ENCODE assay signal across 18 mouse cellular contexts in the genomic region with DNA sequence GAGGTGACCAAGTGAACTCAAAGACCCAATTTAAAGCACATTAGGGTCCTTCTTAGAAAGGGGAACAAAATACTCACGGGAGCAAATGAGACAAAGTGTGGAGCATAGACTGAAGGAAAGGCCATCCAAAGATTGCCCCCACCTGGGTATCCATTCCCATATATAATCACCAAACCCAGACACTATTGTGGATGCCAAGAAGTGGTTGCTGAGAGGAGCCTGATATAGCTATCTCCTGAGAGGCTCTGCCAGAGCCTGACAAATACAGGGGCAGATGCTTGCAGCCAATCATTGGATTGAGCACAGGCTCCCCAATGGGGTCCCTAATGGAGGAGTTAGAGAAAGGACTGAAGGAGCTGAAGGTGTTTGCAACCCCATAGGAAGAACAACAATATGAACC. TPM values are rescaled to one million over a fixed set of nuclear protein-coding genes. Genes with fewer than 3 reads are reported as not detected.
DNase-seq lines count a peak whose midpoint lies in the region; ATAC-seq and TF ChIP-seq lines count a peak whose summit lies in the region.
"Not testable (repeated sequence)": the region's sequence is repeated elsewhere in the genome, so short reads cannot be mapped to it uniquely, and the experiment has no call there.
"Had no signal": no experiment of that assay in that cellular context is flagged by ENCODE, and none has a peak within 500 bp of the region (broad histone marks: within the 10 kb centered on the region; RNA-seq: fewer than 3 reads in every experiment).

No protein-coding gene starts in this region.

- peak overlapping the region; percentile 29; the same call in 1 of the 2 replicates for H3K27ac ChIP-seq in MEL (ENCODE audit: control insufficient read depth, low read depth, low read length)
- H3K27ac ChIP-seq in liver, postnatal 0 days (ENCODE audit: low read depth), result not testable (repeated sequence)

- not testable (repeated sequence) for H3K9me3 ChIP-seq in MEL (replicated peaks; ENCODE audit: insufficient read depth, low read length); liver, postnatal 0 days (ENCODE audit: low read length)

- H3K79me2 ChIP-seq in MEL (ENCODE audit: control insufficient read depth, insufficient read depth, low read length, poor library complexity), result not testable (repeated sequence)

- H3K9ac ChIP-seq in MEL (ENCODE audit: control insufficient read depth, low read depth, low read length, poor library complexity, severe bottlenecking); liver, postnatal 0 days (replicated peaks): not testable (repeated sequence)

- not testable (repeated sequence) for TF ChIP-seq CTCF in MEL (IDR thresholded peaks at IDR 0.05 in 2 of 3, conservative IDR thresholded peaks at IDR 0.05 in 1 of 3; ENCODE audit: control insufficient read depth in 1 of 3, insufficient read depth in 1 of 3, low read depth in 2 of 3, low read length in 3 of 3, poor library complexity in 1 of 3, severe bottlenecking in 1 of 3); liver, postnatal 0 days (IDR thresholded peaks at IDR 0.05; ENCODE audit: low read depth)

- TF ChIP-seq POLR2A in MEL (IDR thresholded peaks at IDR 0.05; ENCODE audit: control insufficient read depth in 1 of 2, insufficient read depth in 1 of 2, low read depth in 1 of 2, low read length in 2 of 2, poor library complexity in 1 of 2), result not testable (repeated sequence)

- H3K36me3 ChIP-seq in MEL (ENCODE audit: control insufficient read depth in 1 of 2, insufficient read depth in 2 of 2, low read length in 2 of 2), result peaks cover 0 to 29% of the 10 kb centered on the region in 2 experiments; a peak in 2 of 4 replicates
- not testable (repeated sequence) for H3K36me3 ChIP-seq in liver, postnatal 0 days (replicated peaks; ENCODE audit: insufficient read depth, low read length)

- not testable (repeated sequence) for H3K4me2 ChIP-seq in liver, postnatal 0 days (ENCODE audit: low read depth, low read length)

- H3K27me3 ChIP-seq in MEL (ENCODE audit: control insufficient read depth in 1 of 2, insufficient read depth in 2 of 2, low read length in 2 of 2); liver, postnatal 0 days (ENCODE audit: insufficient read depth, low read length): not testable (repeated sequence)

- 70% methylated on average over 1 of the region's 1 CpGs for WGBS in liver, postnatal 0 days (ENCODE audit: insufficient replicate concordance)

- ATAC-seq in liver, postnatal 0 days, result not testable (repeated sequence)

- H3K4me3 ChIP-seq in MEL (ENCODE audit: control insufficient read depth in 1 of 2, insufficient read depth in 1 of 2, low read depth in 2 of 2, low read length in 2 of 2); liver, postnatal 0 days (ENCODE audit: low read depth, low read length): not testable (repeated sequence)

- TF ChIP-seq EP300 in MEL (IDR thresholded peaks at IDR 0.05; ENCODE audit: low read depth in 1 of 2, low read length in 2 of 2), result peak; percentile 63 to 72
- TF ChIP-seq EP300 in liver, postnatal 0 days (IDR thresholded peaks at IDR 0.05; ENCODE audit: low read depth), result peak; percentile 55

- peak; percentile 27 for DNase-seq in MEL (ENCODE audit: low read depth, low spot score)
- DNase-seq in liver, postnatal 0 days, result not testable (repeated sequence)

- peaks cover 30 to 34% of the 10 kb centered on the region in 2 experiments for H3K4me1 ChIP-seq in MEL (ENCODE audit: control insufficient read depth in 1 of 2, insufficient read depth in 2 of 2, low read length in 2 of 2)
- H3K4me1 ChIP-seq in liver, postnatal 0 days (ENCODE audit: insufficient read depth), result peaks cover 13% of the 10 kb centered on the region

- TF ChIP-seq RAD21 in MEL (IDR thresholded peaks at IDR 0.05; ENCODE audit: low read depth, low read length), result not testable (repeated sequence)

TF ChIP-seq in MEL, 35 proteins besides CTCF, POLR2A, EP300 and RAD21:
- TF ChIP-seq ETS1 (IDR thresholded peaks at IDR 0.05; ENCODE audit: low read depth, low read length) (0 out of 2 replicates have a peak, but pooled peaks have one; percentile 39), TCF12 (IDR thresholded peaks at IDR 0.05; ENCODE audit: low read depth, low read length) (peak; percentile 87), SIN3A (IDR thresholded peaks at IDR 0.05; ENCODE audit: low read length) (0 out of 2 replicates have a peak, but pooled peaks have one; percentile 8), GATA1 (IDR thresholded peaks at IDR 0.05; ENCODE audit: low read depth, low read length) (peak; percentile 48; the same call in 1 of the 2 replicates), TAL1 (IDR thresholded peaks at IDR 0.05; ENCODE audit: low read length) (peak; percentile 52)

RNA-seq across cellular contexts. Expression of gene Aicda, which starts 21.4 kb away (rescaled TPM):
- total RNA-seq in MEL (2012; rRNA removed), result 0.13 TPM in 1 of 2 replicates, not detected in the other
- polyA plus RNA-seq in MEL (2012; ENCODE audit: insufficient read depth in 1 of 2, insufficient read length in 2 of 2, low read depth in 1 of 2, low replicate concordance in 2 of 2, missing spikeins in 1 of 2), result under 1 TPM in 1 of 2 experiments, not detected in 1; 0.03 TPM
- polyA plus RNA-seq in liver, postnatal 0 days (2015; fragmentation: Nextera tagmentation; extraction: Ambion mirVana), result 0.06 TPM in 1 of 2 replicates, not detected in the other
- total RNA-seq: adrenal gland, adult 18-20 months; adrenal gland, adult 2 months; adrenal gland, adult 8-10 months; adrenal gland, postnatal 10 days; adrenal gland, postnatal 14 days; adrenal gland, postnatal 25 days; adrenal gland, postnatal 36 days; adrenal gland, postnatal 4 days; G1E had no signal
- polyA plus RNA-seq: adrenal gland, adult 2 months; C2C12; cerebellum, adult 2 months; G1E; Patski had no signal

RNA-seq across cellular contexts. Expression of gene Apobec1, which starts 27.2 kb away (rescaled TPM):
- total RNA-seq in MEL (2012; rRNA removed), result 4.5 and 4.9 TPM in 2 replicates
- polyA plus RNA-seq in MEL (2012; ENCODE audit: insufficient read depth in 1 of 2, insufficient read length in 2 of 2, low read depth in 1 of 2, low replicate concordance in 2 of 2, missing spikeins in 1 of 2), result 1 to 10 TPM in 1 of 2 experiments, not detected in 1; 5.8 TPM
- 11.9 and 12.3 TPM in 2 replicates for polyA plus RNA-seq in liver, postnatal 0 days (2015; fragmentation: Nextera tagmentation; extraction: Ambion mirVana)

RNA-seq across cellular contexts. Expression of gene Gdf3, which starts 34.9 kb away (rescaled TPM):
- 39.6 and 42.8 TPM in 2 replicates for total RNA-seq in MEL (2012; rRNA removed)
- polyA plus RNA-seq in MEL (2012; ENCODE audit: insufficient read depth in 1 of 2, insufficient read length in 2 of 2, low read depth in 1 of 2, low replicate concordance in 2 of 2, missing spikeins in 1 of 2), result 10 to 100 TPM in 1 of 2 experiments, not detected in 1; 50.2 TPM
- 0.47 and 1.0 TPM in 2 replicates for polyA plus RNA-seq in liver, postnatal 0 days (2015; fragmentation: Nextera tagmentation; extraction: Ambion mirVana)
- total RNA-seq: adrenal gland, adult 18-20 months; adrenal gland, adult 2 months; adrenal gland, postnatal 10 days; adrenal gland, postnatal 14 days; adrenal gland, postnatal 25 days; adrenal gland, postnatal 36 days; adrenal gland, postnatal 4 days; CH12.LX had no signal
- polyA plus RNA-seq: brain, embryonic 14.5 days; C2C12; CD4-positive, CD25-positive, alpha-beta regulatory T cell, adult 4 months; Patski had no signal

RNA-seq across cellular contexts. Expression of gene Dppa3, which starts 51.2 kb away (rescaled TPM):
- not detected in 2 replicates for total RNA-seq in MEL (2012; rRNA removed)
- polyA plus RNA-seq in MEL (2012; ENCODE audit: insufficient read depth in 1 of 2, insufficient read length in 2 of 2, low read depth in 1 of 2, low replicate concordance in 2 of 2, missing spikeins in 1 of 2), result not detected
- 0.16 TPM in 1 of 2 replicates, not detected in the other for polyA plus RNA-seq in liver, postnatal 0 days (2015; fragmentation: Nextera tagmentation; extraction: Ambion mirVana)
- total RNA-seq: adrenal gland, adult 18-20 months; adrenal gland, adult 2 months; adrenal gland, adult 8-10 months; adrenal gland, postnatal 10 days; adrenal gland, postnatal 14 days; adrenal gland, postnatal 25 days; adrenal gland, postnatal 36 days; adrenal gland, postnatal 4 days; CH12.LX; G1E had no signal
- polyA plus RNA-seq: activated CD4-positive, CD25-positive, alpha-beta regulatory T cell, adult 4 months; adrenal gland, adult 2 months; brain, embryonic 14.5 days; C2C12; CD4-positive, CD25-positive, alpha-beta regulatory T cell, adult 4 months; cerebellum, adult 2 months; G1E; Patski had no signal

Comparison
In these comparisons a context has a peak if more than half of its experiments do, and no peak if none do; other contexts are left out.
1. RNA of gene Gdf3, which starts 34.9 kb away (polyA plus RNA-seq): 50.2 TPM in MEL; 0.47 to 1.0 TPM in liver, postnatal 0 days; every median in the first group is over 10 times any median in the second.